Mouse (Mus musculus) forebrain, embryonic 10.5 days (tissue): ENCODE measurements around the gene Ldb2. TPM values are rescaled to one million over a fixed set of nuclear protein-coding genes. Genes with fewer than 3 reads are reported as not detected.
A peak's percentile ranks its signal among the peaks of the same experiment; 100 is the strongest.

Experiments
- DNase-seq: peaks from one replicate; pipeline ENCODE4 v3.0.0-alpha.2; 2017; ENCODE audit warnings: low spot score; ENCODE audit errors: extremely low spot score
- H3K27ac ChIP-seq: fragments of 300-500 bp; sonication (generic); 2 replicates; pipeline ENCODE4 v1.5.1; 2016; ENCODE audit warnings: mild to moderate bottlenecking
- H3K27me3 ChIP-seq: fragments of 300-500 bp; sonication (generic); 2 replicates; pipeline ENCODE4 v1.6.1; 2016; ENCODE audit warnings: mild to moderate bottlenecking; ENCODE audit not compliant: poor library complexity, severe bottlenecking
- H3K36me3 ChIP-seq: fragments of 300-500 bp; sonication (generic); replicated peaks from 2 replicates; pipeline ENCODE4 v1.6.1; 2016; ENCODE audit warnings: mild to moderate bottlenecking, moderate library complexity
- H3K4me1 ChIP-seq: fragments of 300-500 bp; sonication (generic); 2 replicates; pipeline ENCODE4 v1.6.1; 2016
- H3K4me3 ChIP-seq: fragments of 300-500 bp; sonication (generic); 2 replicates; pipeline ENCODE4 v1.5.1; 2016; ENCODE audit warnings: mild to moderate bottlenecking, moderate library complexity
- H3K9me3 ChIP-seq: fragments of 300-500 bp; sonication (generic); 2 replicates; pipeline ENCODE4 v1.6.1; 2016; ENCODE audit warnings: mild to moderate bottlenecking, moderate library complexity
- WGBS: fragments of 180-500 bp; shearing (Covaris S2); methylation state at CpG from one replicate; pipeline ENCODE4 v1.1.7; 2016; 5-methylcytosine and 5-hydroxymethylcytosine counted together
- polyA plus RNA-seq: library from polyadenylated mRNA; unstranded; fragments of >200 nt; fragmentation: Nextera tagmentation; extraction: Ambion mirVana; gene quantifications from 2 replicates; pipeline ENCODE4 v1.2.1, GENCODE M21; 2016

Gene Ldb2
- polyA plus RNA-seq, 1 experiment from 2014 or later: 10.5 TPM

DNA sequence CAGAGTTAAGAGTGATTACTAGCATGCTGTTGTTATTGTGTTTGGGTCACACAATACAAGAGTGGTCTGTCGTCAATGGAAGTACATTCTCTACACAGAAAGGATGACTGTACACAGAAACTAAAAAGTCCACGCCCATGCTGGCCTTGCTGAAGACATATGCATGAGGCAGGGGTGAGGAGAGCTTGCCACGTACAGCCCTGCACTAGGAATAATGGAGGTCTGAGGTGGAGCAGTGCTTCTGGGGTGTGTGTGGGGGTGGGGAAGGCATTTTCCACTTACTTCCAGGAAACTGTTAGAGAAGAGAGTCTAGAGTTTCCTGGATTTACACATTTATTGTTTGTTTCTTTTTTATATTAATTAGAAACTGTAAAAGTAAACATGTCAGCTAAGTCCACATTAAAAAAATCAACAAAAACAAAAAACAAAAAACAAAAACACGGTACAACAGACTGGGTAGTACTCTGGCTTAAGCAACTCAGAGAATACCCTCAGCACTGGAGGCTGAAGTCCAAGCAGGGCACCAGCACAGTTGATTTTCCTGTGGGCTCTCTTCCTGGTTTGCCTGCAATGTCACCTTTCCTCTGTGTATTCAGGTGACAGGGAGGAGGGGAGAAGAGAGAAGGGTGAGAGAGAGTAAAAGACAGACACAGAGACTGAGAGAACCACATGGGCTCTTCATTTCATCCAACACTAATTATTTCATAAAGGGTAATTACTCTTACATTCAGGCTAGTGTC, 89.2 kb downstream of the Ldb2 start:
- no peak for DNase-seq
- peaks cover 56% of the 10 kb centered on the region for H3K4me1 ChIP-seq
- H3K36me3 ChIP-seq: no peaks in the 10 kb centered on the region
- 72% methylated on average over 4 of the region's 4 CpGs for WGBS
- H3K9me3 ChIP-seq: no peaks in the 10 kb centered on the region
- H3K4me3 ChIP-seq: no peak overlapping the region
- no peaks in the 10 kb centered on the region for H3K27me3 ChIP-seq
- H3K27ac ChIP-seq: peak overlapping the region; percentile 58; the same call in 1 of the 2 replicates

DNA sequence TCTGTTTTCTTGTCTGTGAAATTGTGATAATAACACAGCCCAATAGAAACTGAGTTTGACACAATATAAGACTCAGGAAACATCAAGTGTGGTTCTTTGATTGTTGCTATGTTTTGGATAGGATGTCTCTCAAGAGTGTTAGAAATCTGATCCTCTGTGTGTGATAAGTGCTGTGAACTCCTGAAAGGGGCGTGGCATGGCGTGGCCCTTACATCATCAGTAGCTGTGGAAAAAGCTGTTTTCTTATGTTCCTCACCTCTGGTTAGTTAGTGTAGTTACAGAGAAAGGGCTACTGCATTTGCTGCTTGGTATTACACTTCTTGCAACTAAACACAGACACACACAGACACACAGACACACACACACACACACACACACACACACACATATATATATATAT, 90.2 kb downstream of the Ldb2 start:
- DNase-seq: no peak
- Histone ChIP-seq H3K9me3 (no peaks in the 10 kb centered on the region), H3K4me3 (no peak overlapping the region), H3K4me1 (peaks cover 51% of the 10 kb centered on the region), H3K27ac (no peak overlapping the region), H3K36me3 (no peaks in the 10 kb centered on the region), H3K27me3 (no peaks in the 10 kb centered on the region)
- 86% methylated on average over 2 of the region's 2 CpGs for WGBS

DNA sequence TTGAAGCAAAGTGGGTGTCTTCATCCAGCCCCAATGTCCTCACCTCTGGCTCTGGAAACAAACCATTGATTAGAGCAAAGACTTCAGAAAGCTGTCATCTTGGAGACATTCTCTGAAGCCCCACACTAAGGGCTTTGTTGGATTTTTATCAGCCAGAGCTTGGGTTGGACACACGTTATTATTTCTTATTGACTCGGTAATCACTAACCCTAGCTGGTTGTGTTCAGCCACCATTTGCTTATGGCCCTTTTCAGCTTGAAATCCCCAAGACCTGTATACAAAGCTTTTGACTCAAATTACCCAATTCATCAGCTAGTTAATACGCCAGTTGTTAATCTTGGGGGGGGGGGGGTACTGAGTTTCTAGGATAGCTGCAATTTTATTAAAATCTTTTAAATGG, 91.5 kb downstream of the Ldb2 start:
- H3K27ac ChIP-seq: 0 out of 2 replicates have a peak overlapping the region, but pooled peaks have one; percentile 15
- no peaks in the 10 kb centered on the region for H3K36me3 ChIP-seq
- H3K4me1 ChIP-seq: peaks cover 37% of the 10 kb centered on the region
- no peaks in the 10 kb centered on the region for H3K9me3 ChIP-seq
- no peak for DNase-seq
- H3K27me3 ChIP-seq: no peaks in the 10 kb centered on the region
- WGBS: 82% methylated on average over 3 of the region's 3 CpGs
- H3K4me3 ChIP-seq: no peak overlapping the region

DNA sequence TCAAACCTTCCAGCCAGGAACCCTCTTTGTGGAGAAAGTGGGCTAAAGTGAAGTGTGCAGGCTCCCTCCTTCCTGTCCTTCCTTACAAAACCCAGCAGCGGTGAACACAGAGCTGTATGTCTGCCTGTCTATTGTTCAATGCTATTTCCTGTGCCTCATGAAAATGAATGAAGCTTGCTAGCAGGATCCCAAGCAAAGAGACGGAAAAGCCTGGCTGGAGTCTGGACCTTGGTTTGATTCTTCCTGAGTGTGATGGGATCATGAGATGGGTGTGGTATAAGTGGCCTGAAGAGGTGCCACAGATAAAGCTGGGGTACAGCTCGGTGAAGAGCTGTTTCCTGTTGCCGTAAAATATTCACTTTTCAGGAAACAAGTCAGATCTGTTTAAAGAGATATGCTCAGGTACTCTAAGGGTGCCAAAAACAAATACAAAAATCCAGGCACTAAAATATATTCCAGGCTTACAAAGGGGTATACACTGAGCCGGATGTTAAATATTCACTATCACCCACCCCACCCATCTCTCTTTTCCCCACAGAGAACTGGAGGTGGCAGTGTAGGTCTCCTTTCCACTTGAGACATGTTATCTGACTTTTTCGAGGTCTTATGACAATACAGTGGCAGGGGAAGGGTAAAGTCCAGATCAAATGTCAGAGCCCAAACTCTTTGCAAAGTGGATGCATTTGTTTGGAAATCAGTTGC, 92.3 kb downstream of the Ldb2 start:
- H3K27me3 ChIP-seq: no peaks in the 10 kb centered on the region
- peak overlapping the region; percentile 60; the same call in 1 of the 2 replicates for H3K27ac ChIP-seq
- H3K9me3 ChIP-seq: no peaks in the 10 kb centered on the region
- no peaks in the 10 kb centered on the region for H3K36me3 ChIP-seq
- no peak overlapping the region for H3K4me3 ChIP-seq
- peaks cover 32% of the 10 kb centered on the region for H3K4me1 ChIP-seq
- 73% methylated on average over 6 of the region's 6 CpGs for WGBS
- no peak for DNase-seq

DNA sequence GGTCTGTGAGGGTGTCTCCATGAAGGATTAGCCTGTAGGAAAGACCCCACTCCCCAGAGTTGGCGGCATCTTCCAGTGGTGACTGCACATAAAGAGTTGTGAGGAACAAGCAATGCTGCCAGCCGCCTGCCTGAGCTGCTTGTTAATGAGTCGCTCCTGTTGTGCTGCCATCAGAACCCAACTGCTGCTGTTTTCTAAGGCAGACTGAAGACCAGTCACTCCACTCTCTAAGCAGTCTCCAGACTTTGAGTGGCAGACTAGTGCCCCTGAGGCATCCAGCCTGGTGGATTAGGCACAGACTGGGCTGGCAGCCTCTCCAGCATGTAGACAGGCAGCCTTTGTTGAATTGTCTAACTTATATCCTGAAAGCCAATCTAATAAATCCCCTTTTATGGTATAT, 101.5 kb downstream of the Ldb2 start:
- H3K27me3 ChIP-seq: no peaks in the 10 kb centered on the region
- H3K4me1 ChIP-seq: peaks cover 40% of the 10 kb centered on the region
- no peak overlapping the region for H3K4me3 ChIP-seq
- no peak for DNase-seq
- H3K36me3 ChIP-seq: no peaks in the 10 kb centered on the region
- no peaks in the 10 kb centered on the region for H3K9me3 ChIP-seq
- 44% methylated on average over 3 of the region's 3 CpGs for WGBS
- H3K27ac ChIP-seq: peak overlapping the region; percentile 32; the same call in 1 of the 2 replicates

DNA sequence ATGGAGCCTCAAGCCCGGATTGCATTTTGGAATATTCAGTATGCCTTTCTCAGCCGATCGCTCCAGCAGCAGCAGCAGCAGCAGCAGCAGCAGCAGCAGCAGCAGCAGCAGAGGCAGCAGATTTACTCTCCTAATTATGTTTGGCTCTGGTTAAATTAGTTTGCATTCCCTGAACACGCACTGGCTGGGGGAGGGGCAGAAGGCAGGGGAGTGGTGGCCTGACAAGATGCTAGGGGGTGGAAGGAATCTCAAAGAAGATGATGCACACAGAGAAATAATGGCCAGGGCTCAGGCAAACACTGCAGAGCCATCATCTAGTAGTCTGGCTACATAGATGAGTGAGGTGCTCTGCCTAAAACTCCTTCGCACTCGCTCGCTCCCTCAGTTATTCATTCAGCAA, 102.9 kb downstream of the Ldb2 start:
- Histone ChIP-seq H3K4me1 (peaks cover 40% of the 10 kb centered on the region), H3K36me3 (no peaks in the 10 kb centered on the region), H3K27ac (peak overlapping the region; percentile 44; the same call in 1 of the 2 replicates), H3K9me3 (no peaks in the 10 kb centered on the region), H3K4me3 (no peak overlapping the region), H3K27me3 (no peaks in the 10 kb centered on the region)
- DNase-seq: no peak
- 69% methylated on average over 7 of the region's 7 CpGs for WGBS

DNA sequence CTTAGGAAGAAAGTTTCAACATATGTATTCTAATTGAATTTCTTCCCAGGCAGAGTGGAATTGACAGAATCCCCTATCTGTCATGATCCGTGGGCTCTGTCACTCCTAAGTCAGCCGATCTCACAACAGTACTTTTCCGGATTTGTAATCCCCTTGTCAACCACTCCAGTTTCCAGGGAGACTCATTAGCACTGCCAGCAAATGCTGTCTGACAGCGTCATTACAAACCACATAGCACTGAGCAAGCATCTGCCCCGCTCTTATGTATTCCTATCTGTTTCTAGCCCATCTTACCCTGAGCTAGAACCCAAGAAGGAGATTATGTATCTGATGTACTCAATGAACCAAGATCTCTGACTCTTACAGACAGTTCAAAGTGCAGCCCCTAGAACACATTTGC, 105.8 kb downstream of the Ldb2 start:
- no peak for DNase-seq
- no peak overlapping the region for H3K4me3 ChIP-seq
- no peaks in the 10 kb centered on the region for H3K36me3 ChIP-seq
- no peaks in the 10 kb centered on the region for H3K27me3 ChIP-seq
- H3K4me1 ChIP-seq: peaks cover 53% of the 10 kb centered on the region
- 54% methylated on average over 5 of the region's 5 CpGs for WGBS
- H3K27ac ChIP-seq: no peak overlapping the region
- H3K9me3 ChIP-seq: no peaks in the 10 kb centered on the region

DNA sequence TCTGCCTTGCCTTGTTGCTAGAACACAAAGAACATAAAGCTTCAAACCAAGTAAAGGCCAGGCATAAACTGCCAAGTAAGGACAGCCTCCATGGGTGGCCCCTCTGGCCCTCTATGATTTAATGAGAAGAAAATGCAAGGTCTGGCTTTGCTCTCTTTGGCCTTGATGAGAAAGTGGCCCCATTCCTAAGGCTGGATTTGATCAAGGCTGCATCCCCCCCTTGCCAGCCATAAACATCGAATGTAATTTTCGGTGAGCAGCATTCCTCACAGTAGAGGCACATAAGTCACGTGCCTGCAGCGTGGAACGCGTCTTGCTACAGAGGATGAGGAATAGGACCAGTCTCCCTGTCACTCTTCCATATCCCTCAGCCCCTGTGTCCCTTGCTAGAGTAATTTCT, 113.1 kb downstream of the Ldb2 start:
- DNase-seq: no peak
- H3K9me3 ChIP-seq: no peaks in the 10 kb centered on the region
- H3K4me1 ChIP-seq: peaks cover 22% of the 10 kb centered on the region
- H3K27me3 ChIP-seq: no peaks in the 10 kb centered on the region
- 94% methylated on average over 6 of the region's 6 CpGs for WGBS
- no peaks in the 10 kb centered on the region for H3K36me3 ChIP-seq
- no peak overlapping the region for H3K27ac ChIP-seq
- no peak overlapping the region for H3K4me3 ChIP-seq

DNA sequence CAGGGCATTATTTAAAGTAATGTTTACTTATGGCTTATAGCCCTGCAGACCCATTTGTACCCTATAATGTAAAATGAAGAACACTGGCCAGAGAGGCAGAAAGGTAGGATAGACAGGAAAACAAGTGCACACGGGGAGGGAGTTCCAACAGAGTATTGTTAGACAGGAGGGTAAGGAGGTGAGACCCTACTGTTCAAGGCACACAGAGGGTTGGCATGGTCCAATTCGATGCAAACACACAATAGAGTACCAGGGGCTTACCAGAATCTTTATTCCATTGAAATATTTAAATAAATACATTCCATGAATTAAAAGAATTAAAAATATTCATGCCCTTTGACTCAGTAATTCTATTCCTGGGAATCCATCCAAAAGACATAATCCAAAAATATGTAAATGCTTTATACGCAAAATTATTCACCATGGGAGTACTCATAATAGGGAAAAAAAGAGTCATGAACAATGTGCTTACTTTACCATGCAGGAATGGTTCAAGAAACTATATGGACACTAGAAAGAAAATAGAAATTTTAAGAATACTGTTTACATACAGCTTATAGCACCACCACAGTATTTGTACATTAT, 118.3 kb downstream of the Ldb2 start:
- Histone ChIP-seq H3K4me3 (no peak overlapping the region), H3K27me3 (no peaks in the 10 kb centered on the region), H3K4me1 (peaks cover 9% of the 10 kb centered on the region), H3K27ac (no peak overlapping the region), H3K36me3 (no peaks in the 10 kb centered on the region), H3K9me3 (no peaks in the 10 kb centered on the region)
- 92% methylated on average over 3 of the region's 3 CpGs for WGBS
- DNase-seq: no peak

DNA sequence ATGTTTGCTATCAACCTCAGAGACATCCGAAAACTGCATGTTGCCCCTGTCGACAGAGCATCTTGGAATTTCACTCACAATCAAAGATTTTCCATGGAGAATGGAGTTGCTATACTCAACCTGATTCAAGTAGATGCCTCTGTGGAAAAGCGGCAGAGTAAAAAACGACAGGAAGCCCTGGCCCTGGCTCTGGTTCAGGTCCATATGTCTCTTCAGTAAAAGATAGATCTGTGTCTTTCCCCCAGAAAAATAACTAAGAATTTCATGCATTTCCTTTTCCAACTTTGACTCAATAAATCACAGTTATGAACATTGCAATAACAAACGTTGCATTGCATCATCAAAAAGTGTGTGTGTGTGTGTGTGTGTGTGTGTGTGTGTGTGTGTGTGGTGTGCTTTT, 121.7 kb downstream of the Ldb2 start:
- H3K4me1 ChIP-seq: peaks cover 29% of the 10 kb centered on the region
- no peak overlapping the region for H3K27ac ChIP-seq
- DNase-seq: no peak
- no peaks in the 10 kb centered on the region for H3K9me3 ChIP-seq
- no peaks in the 10 kb centered on the region for H3K36me3 ChIP-seq
- WGBS: 87% methylated on average over 5 of the region's 5 CpGs
- no peaks in the 10 kb centered on the region for H3K27me3 ChIP-seq
- no peak overlapping the region for H3K4me3 ChIP-seq

DNA sequence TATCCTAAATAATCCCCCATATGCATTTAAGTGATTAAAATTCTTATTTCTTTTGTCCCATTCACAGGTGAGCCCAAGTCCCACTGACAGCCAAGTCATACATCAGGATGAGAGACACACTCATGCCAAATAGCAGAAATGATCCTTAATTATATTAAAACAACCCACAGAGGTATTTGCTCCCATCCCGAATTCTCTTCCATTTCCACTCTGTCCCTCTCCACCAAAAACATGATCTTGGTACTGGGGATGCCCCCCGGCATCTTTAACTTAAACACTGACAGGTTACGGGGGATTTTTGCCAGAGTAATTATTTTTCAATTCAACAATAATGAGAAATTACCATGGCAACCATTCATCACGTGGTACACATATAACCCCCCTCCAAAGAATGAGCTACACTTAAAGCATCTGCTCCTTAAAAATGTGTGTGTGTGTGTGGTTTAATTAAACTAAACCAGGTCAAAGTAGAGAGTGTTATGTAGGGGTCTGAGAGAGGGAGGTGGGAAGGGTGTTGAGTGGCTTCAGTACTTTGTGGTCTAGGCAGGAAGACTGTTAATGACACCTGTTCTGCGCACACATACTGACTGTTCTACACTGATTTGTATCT, 123.2 kb downstream of the Ldb2 start:
- Histone ChIP-seq H3K27ac (no peak overlapping the region), H3K4me1 (peaks cover 29% of the 10 kb centered on the region), H3K4me3 (no peak overlapping the region), H3K36me3 (no peaks in the 10 kb centered on the region), H3K27me3 (no peaks in the 10 kb centered on the region), H3K9me3 (no peaks in the 10 kb centered on the region)
- DNase-seq: no peak
- 78% methylated on average over 5 of the region's 5 CpGs for WGBS

DNA sequence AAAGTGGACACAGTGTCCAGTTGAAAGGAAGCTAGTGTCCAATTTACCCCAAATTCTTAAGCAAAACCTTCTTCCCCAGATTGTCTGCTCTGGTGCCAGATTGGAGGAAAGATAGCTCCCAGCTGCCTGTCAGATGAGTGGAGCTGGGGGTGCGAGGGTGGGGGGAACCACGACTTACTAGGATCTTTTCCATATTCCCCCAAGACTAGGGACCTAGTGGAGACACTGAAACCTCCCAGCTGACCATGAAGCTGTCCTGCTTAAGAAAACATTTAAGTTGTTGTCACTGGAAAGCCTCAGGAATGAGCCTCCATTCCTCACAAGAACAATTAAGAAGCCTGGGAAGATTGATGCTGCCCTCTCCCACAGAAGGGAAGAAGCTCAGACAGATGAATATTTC, 129.1 kb downstream of the Ldb2 start:
- Histone ChIP-seq H3K9me3 (no peaks in the 10 kb centered on the region), H3K27ac (no peak overlapping the region), H3K4me3 (no peak overlapping the region), H3K36me3 (no peaks in the 10 kb centered on the region), H3K27me3 (no peaks in the 10 kb centered on the region), H3K4me1 (peaks cover 16% of the 10 kb centered on the region)
- no peak for DNase-seq
- 66% methylated on average over 2 of the region's 2 CpGs for WGBS

DNA sequence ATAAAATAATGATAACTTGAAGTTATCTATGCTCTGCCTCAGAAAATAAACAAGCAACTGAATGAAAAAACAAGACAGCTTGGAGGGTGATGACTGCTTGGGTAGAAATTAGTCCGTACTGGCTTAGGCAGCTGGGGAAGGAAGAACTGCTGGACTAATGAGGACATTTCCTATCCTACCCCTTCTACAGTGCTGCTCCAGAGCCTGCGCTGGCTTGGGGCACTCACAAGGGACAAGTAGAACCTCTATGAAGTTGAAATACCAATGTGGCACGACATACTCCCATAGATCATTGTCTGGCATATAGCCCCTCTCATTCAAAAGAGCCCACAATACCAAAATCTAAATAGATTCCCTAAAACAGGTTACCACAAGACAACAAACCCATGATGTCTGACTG, 131.6 kb downstream of the Ldb2 start:
- no peak overlapping the region for H3K27ac ChIP-seq

More for the DNA sequence above, 131.6 kb downstream of the Ldb2 start:
- Histone ChIP-seq H3K36me3 (no peaks in the 10 kb centered on the region), H3K4me3 (no peak overlapping the region), H3K4me1 (0 out of 2 replicates have a peak, but pooled peaks cover 3% of the 10 kb centered on the region), H3K27me3 (no peaks in the 10 kb centered on the region), H3K9me3 (no peaks in the 10 kb centered on the region)
- 85% methylated on average over 3 of the region's 3 CpGs for WGBS
- DNase-seq: no peak
